Mouse (Mus musculus) kidney, adult 2 months (tissue): ENCODE measurements around the gene Pi4k2a.
"Not testable (repeated sequence)": the region's sequence is repeated elsewhere in the genome, so short reads cannot be mapped to it uniquely, and the experiment has no call there.

Experiments used
- CTCF ChIP-seq: fragments of 200-500 bp; conservative IDR thresholded peaks from 2 replicates; pipeline ENCODE4 v1.5.1; 2011; ENCODE audit warnings: low read depth, mild to moderate bottlenecking, control low read depth, low read length, moderate library complexity, mixed read lengths; ENCODE audit not compliant: insufficient read depth, insufficient read length
- POLR2A ChIP-seq: fragments of 200-500 bp; IDR thresholded peaks from one replicate; pipeline ENCODE4 v1.6.1; 2011; ENCODE audit warnings: low read depth, low read length, control low read depth

GRCm38 (mm10) chr19:42081613-42082012 is 8.7 kb upstream of the Pi4k2a start:
- not testable (repeated sequence) for TF ChIP-seq POLR2A, CTCF
